ENCODE assay signal across 28 mouse cellular contexts in genomic region chr13:29407619-29408018, GRCm38 (mm10).
DNase-seq lines count a peak whose midpoint lies in the region; ATAC-seq and TF ChIP-seq lines count a peak whose summit lies in the region.
"Had no signal": no experiment of that assay in that cellular context is flagged by ENCODE, and none has a peak within 500 bp of the region (broad histone marks: within the 10 kb centered on the region; RNA-seq: fewer than 3 reads in every experiment).

No protein-coding gene starts in this region.

- TF ChIP-seq EP300 in heart, adult 2 months (IDR thresholded peaks at IDR 0.05; ENCODE audit: insufficient read depth, low read depth, low read length) = no peak

- no peaks in the 10 kb centered on the region for H3K36me3 ChIP-seq in heart, embryonic 15.5 days
- no peaks in the 10 kb centered on the region for H3K36me3 ChIP-seq in heart, adult 2 months (ENCODE audit: control insufficient read depth, insufficient read depth, low read length)
- no peaks in the 10 kb centered on the region for H3K36me3 ChIP-seq in embryonic facial prominence, embryonic 14.5 days (ENCODE audit: control insufficient read depth, insufficient read depth, low read length)
- H3K36me3 ChIP-seq in limb, embryonic 13.5 days = no peaks in the 10 kb centered on the region
- H3K36me3 ChIP-seq: embryonic facial prominence, embryonic 15.5 days; forebrain, embryonic 12.5 days; heart, embryonic 10.5 days; limb, embryonic 15.5 days; liver, embryonic 13.5 days; midbrain, embryonic 13.5 days; neural tube, embryonic 13.5 days had no signal

- TF ChIP-seq CTCF in heart, adult 2 months (IDR thresholded peaks at IDR 0.05) = no peak

- no peak overlapping the region for H3K9ac ChIP-seq in heart, embryonic 15.5 days
- H3K9ac ChIP-seq in heart, adult 2 months (ENCODE audit: low read depth, low read length) = no peak overlapping the region
- no peak overlapping the region for H3K9ac ChIP-seq in embryonic facial prominence, embryonic 14.5 days (ENCODE audit: low read depth, low read length)
- no peak overlapping the region for H3K9ac ChIP-seq in limb, embryonic 13.5 days
- H3K9ac ChIP-seq: embryonic facial prominence, embryonic 15.5 days; forebrain, embryonic 12.5 days; forebrain, postnatal 0 days; limb, embryonic 15.5 days; liver, embryonic 13.5 days; midbrain, embryonic 13.5 days; neural tube, embryonic 13.5 days had no signal

- H3K27ac ChIP-seq in heart, embryonic 15.5 days = peak overlapping the region; percentile 7; the same call in 1 of the 2 replicates
- no peak overlapping the region for H3K27ac ChIP-seq in heart, adult 2 months
- H3K27ac ChIP-seq in embryonic facial prominence, embryonic 14.5 days (replicated peaks; ENCODE audit: low read depth, low read length) = no peak overlapping the region
- H3K27ac ChIP-seq in limb, embryonic 13.5 days = peak overlapping the region; percentile 73; the same call in 1 of the 2 replicates
- H3K27ac ChIP-seq: embryonic facial prominence, embryonic 15.5 days; forebrain, embryonic 12.5 days; kidney, postnatal 0 days; limb, embryonic 15.5 days; liver, embryonic 13.5 days; macrophage; midbrain, embryonic 13.5 days; neural tube, embryonic 13.5 days had no signal

- H3K27me3 ChIP-seq in heart, embryonic 15.5 days = no peaks in the 10 kb centered on the region
- no peaks in the 10 kb centered on the region for H3K27me3 ChIP-seq in heart, adult 2 months (ENCODE audit: control insufficient read depth, insufficient read depth, low read length)
- no peaks in the 10 kb centered on the region for H3K27me3 ChIP-seq in embryonic facial prominence, embryonic 14.5 days (replicated peaks; ENCODE audit: control insufficient read depth, insufficient read depth, low read length)
- H3K27me3 ChIP-seq in limb, embryonic 13.5 days = no peaks in the 10 kb centered on the region
- H3K27me3 ChIP-seq: embryonic facial prominence, embryonic 15.5 days; forebrain, embryonic 12.5 days; limb, embryonic 15.5 days; liver, embryonic 13.5 days; midbrain, embryonic 13.5 days; neural tube, embryonic 13.5 days had no signal

- H3K4me2 ChIP-seq in heart, embryonic 15.5 days = no peak overlapping the region
- H3K4me2 ChIP-seq in embryonic facial prominence, embryonic 14.5 days (ENCODE audit: low read depth, low read length) = no peak overlapping the region
- H3K4me2 ChIP-seq in limb, embryonic 13.5 days (replicated peaks) = no peak overlapping the region
- H3K4me2 ChIP-seq: embryonic facial prominence, embryonic 15.5 days; forebrain, embryonic 12.5 days; limb, embryonic 15.5 days; liver, embryonic 13.5 days; midbrain, embryonic 13.5 days; neural tube, embryonic 13.5 days had no signal

- no peak overlapping the region for H3K4me3 ChIP-seq in heart, embryonic 15.5 days
- no peak overlapping the region for H3K4me3 ChIP-seq in heart, adult 2 months
- H3K4me3 ChIP-seq in embryonic facial prominence, embryonic 14.5 days (ENCODE audit: low read depth, low read length) = no peak overlapping the region
- H3K4me3 ChIP-seq in limb, embryonic 13.5 days = no peak overlapping the region
- H3K4me3 ChIP-seq: embryonic facial prominence, embryonic 15.5 days; forebrain, embryonic 12.5 days; heart, embryonic 10.5 days; limb, embryonic 15.5 days; liver, embryonic 13.5 days; midbrain, embryonic 13.5 days; neural tube, embryonic 13.5 days had no signal

- H3K9me3 ChIP-seq in heart, embryonic 15.5 days (replicated peaks) = no peaks in the 10 kb centered on the region
- H3K9me3 ChIP-seq in embryonic facial prominence, embryonic 14.5 days (ENCODE audit: control insufficient read depth, low read length) = no peaks in the 10 kb centered on the region
- no peaks in the 10 kb centered on the region for H3K9me3 ChIP-seq in limb, embryonic 13.5 days
- H3K9me3 ChIP-seq: embryonic facial prominence, embryonic 15.5 days; forebrain, embryonic 12.5 days; heart, embryonic 10.5 days; limb, embryonic 15.5 days; liver, embryonic 13.5 days; midbrain, embryonic 13.5 days; neural tube, embryonic 13.5 days had no signal

- intact Hi-C loops in heart, adult 2 months (cut with DNase I) = no loop called here

- ATAC-seq in heart, embryonic 15.5 days (replicated peaks; ENCODE audit: insufficient number of reproducible peaks, insufficient read depth, low FRiP score, low read depth) = no peak
- no peak for ATAC-seq in embryonic facial prominence, embryonic 14.5 days (ENCODE audit: low read depth)
- peak; percentile 61 for ATAC-seq in limb, embryonic 13.5 days (ENCODE audit: low FRiP score, low read depth)
- ATAC-seq: forebrain, postnatal 0 days; hindbrain, embryonic 16.5 days; lung, postnatal 0 days; midbrain, embryonic 13.5 days had no signal

- no peaks in the 10 kb centered on the region for H3K79me2 ChIP-seq in heart, adult 2 months (replicated peaks; ENCODE audit: control insufficient read depth, insufficient read depth, low read length)

- peaks cover 15% of the 10 kb centered on the region for H3K4me1 ChIP-seq in heart, embryonic 15.5 days (replicated peaks)
- no peaks in the 10 kb centered on the region; the same call in 1 of the 2 replicates for H3K4me1 ChIP-seq in heart, adult 2 months (ENCODE audit: control insufficient read depth, insufficient read depth, low read length)
- H3K4me1 ChIP-seq in embryonic facial prominence, embryonic 14.5 days (ENCODE audit: control insufficient read depth, insufficient read depth, low read length) = no peaks in the 10 kb centered on the region; the same call in 1 of the 2 replicates
- H3K4me1 ChIP-seq in limb, embryonic 13.5 days = peaks cover 34% of the 10 kb centered on the region
- H3K4me1 ChIP-seq: embryonic facial prominence, embryonic 15.5 days; limb, embryonic 15.5 days; liver, embryonic 13.5 days had no signal

- no peak for TF ChIP-seq POLR2A in heart, adult 2 months (IDR thresholded peaks at IDR 0.05; ENCODE audit: insufficient read depth, low read depth, low read length)

- WGBS in heart, embryonic 15.5 days = 72% methylated on average over 1 of the region's 1 CpGs
- 90% methylated on average over 1 of the region's 1 CpGs for WGBS in heart, adult 2 months
- 88% methylated on average over 1 of the region's 1 CpGs for WGBS in embryonic facial prominence, embryonic 14.5 days
- 39% methylated on average over 1 of the region's 1 CpGs for WGBS in limb, embryonic 13.5 days

- DNase-seq in heart, adult 2 months = no peak
- DNase-seq in brain, adult 2 months (ENCODE audit: low read depth, low spot score) = peak; percentile 7
- peak; percentile 30 for DNase-seq in embryonic facial prominence, embryonic 14.5 days (ENCODE audit: low spot score)
- no peak for DNase-seq in kidney, postnatal 10 days
- no peak for DNase-seq in kidney, postnatal 4 days
- DNase-seq: adrenal gland, postnatal 36 days; cerebellum, adult 2 months; cerebellum, postnatal 14 days; forebrain, postnatal 0 days; heart, postnatal 10 days; kidney, adult 2 months; layer of hippocampus, adult 9-11 months; liver, embryonic 13.5 days; lung, adult 18-20 months; right cerebral cortex, postnatal 14 days; thymus, postnatal 4 days had no signal

Comparison
In these comparisons a context has a peak if more than half of its experiments do, and no peak if none do; other contexts are left out.
1. H3K27ac ChIP-seq: peak in heart, embryonic 15.5 days (single experiment) and limb, embryonic 13.5 days (single experiment); none in heart, adult 2 months (single experiment) and embryonic facial prominence, embryonic 14.5 days (single experiment).
2. DNase-seq: peak in brain, adult 2 months (single experiment) and embryonic facial prominence, embryonic 14.5 days (single experiment); none in heart, adult 2 months (0 of 2), kidney, postnatal 10 days (single experiment) and kidney, postnatal 4 days (0 of 2).